Mouse (Mus musculus) hindbrain, embryonic 16.5 days (tissue): Measurements from ENCODE around the gene Icam5. TPM values are rescaled to one million over a fixed set of nuclear protein-coding genes. Genes with fewer than 3 reads are reported as not detected.
"Not testable (repeated sequence)": the region's sequence is repeated elsewhere in the genome, so short reads cannot be mapped to it uniquely, and the experiment has no call there.

ENCODE experiments used
- ATAC-seq: fragments of 200-750 bp; cut with Nextera tagmentation; 2 replicates; pipeline ENCODE4 v1.8.0; 2017; ENCODE audit warnings: moderate TSS enrichment, moderate library complexity
- H3K27ac ChIP-seq: fragments of 300-500 bp; sonication (generic); 2 replicates; pipeline ENCODE4 v1.5.1; 2014; ENCODE audit warnings: low read depth, mild to moderate bottlenecking, control low read depth, low read length, moderate library complexity
- H3K27me3 ChIP-seq: fragments of 300-500 bp; sonication (generic); replicated peaks from 2 replicates; pipeline ENCODE4 v1.6.1; 2014; ENCODE audit warnings: low read length; ENCODE audit not compliant: control insufficient read depth, insufficient read depth
- H3K36me3 ChIP-seq: fragments of 300-500 bp; sonication (generic); 2 replicates; pipeline ENCODE4 v1.6.1; 2014; ENCODE audit warnings: mild to moderate bottlenecking, low read length, moderate library complexity, mixed read lengths; ENCODE audit not compliant: control insufficient read depth, insufficient read depth
- H3K4me1 ChIP-seq: fragments of 300-500 bp; sonication (generic); 2 replicates; pipeline ENCODE4 v1.6.1; 2014; ENCODE audit warnings: low read depth, low read length; ENCODE audit not compliant: control insufficient read depth, insufficient read depth
- H3K4me2 ChIP-seq: fragments of 300-500 bp; sonication (generic); 2 replicates; pipeline ENCODE4 v1.6.1; 2014; ENCODE audit warnings: mild to moderate bottlenecking, low read length, control low read depth, moderate library complexity
- H3K4me3 ChIP-seq: fragments of 300-500 bp; sonication (generic); 2 replicates; pipeline ENCODE4 v1.5.1; 2014; ENCODE audit warnings: mild to moderate bottlenecking, low read length, control low read depth, moderate library complexity
- H3K9ac ChIP-seq: fragments of 300-500 bp; sonication (generic); 2 replicates; pipeline ENCODE4 v1.6.1; 2014; ENCODE audit warnings: low read depth, mild to moderate bottlenecking, control low read depth, low read length, moderate library complexity
- H3K9me3 ChIP-seq: fragments of 300-500 bp; sonication (generic); 2 replicates; pipeline ENCODE4 v1.6.1; 2014; ENCODE audit warnings: mild to moderate bottlenecking, low read length, moderate library complexity; ENCODE audit not compliant: control insufficient read depth
- WGBS: fragments of 180-500 bp; shearing (Covaris S2); extraction: QIAGEN DNeasy Blood & Tissue Kit; methylation state at CpG from one replicate; pipeline ENCODE4 v1.1.7; 2014; 5-methylcytosine and 5-hydroxymethylcytosine counted together
- polyA plus RNA-seq: library from polyadenylated mRNA; unstranded; fragments of >200 nt; fragmentation: Nextera tagmentation; extraction: Ambion mirVana; gene quantifications from 2 replicates; pipeline ENCODE4 v1.2.1, GENCODE M21; 2015

The Icam5 gene
- polyA plus RNA-seq, 1 experiment from 2014 or later: 3.2 TPM

DNA sequence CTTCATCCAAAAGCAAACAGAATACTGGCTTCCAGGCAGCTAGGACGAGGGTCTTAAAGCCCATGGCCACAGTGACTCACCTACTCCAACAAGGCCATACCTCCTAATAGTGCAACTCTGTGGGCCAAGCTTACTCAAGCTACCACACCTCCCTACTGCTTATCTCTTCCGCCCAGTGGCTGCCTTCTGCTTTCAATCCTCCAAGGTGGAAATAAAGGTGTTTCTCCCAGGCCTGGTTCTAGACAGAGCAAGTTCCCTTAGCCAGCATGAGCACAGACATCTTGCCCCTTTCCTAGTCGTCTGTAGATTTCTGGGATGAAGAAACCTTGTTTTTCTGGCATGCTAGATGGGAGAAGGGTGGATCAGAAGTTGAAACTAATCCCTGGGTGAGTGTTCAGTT is 7.9 kb downstream of the Icam5 start:
- Histone ChIP-seq H3K4me2 (no peak overlapping the region), H3K4me1 (peaks cover 22% of the 10 kb centered on the region), H3K27ac (no peak overlapping the region), H3K4me3 (no peak overlapping the region), H3K9ac (no peak overlapping the region), H3K27me3 (peaks cover 39% of the 10 kb centered on the region), H3K9me3 (no peaks in the 10 kb centered on the region), H3K36me3 (no peaks in the 10 kb centered on the region)
- 61% methylated on average over 3 of the region's 3 CpGs for WGBS
- no peak for ATAC-seq

DNA sequence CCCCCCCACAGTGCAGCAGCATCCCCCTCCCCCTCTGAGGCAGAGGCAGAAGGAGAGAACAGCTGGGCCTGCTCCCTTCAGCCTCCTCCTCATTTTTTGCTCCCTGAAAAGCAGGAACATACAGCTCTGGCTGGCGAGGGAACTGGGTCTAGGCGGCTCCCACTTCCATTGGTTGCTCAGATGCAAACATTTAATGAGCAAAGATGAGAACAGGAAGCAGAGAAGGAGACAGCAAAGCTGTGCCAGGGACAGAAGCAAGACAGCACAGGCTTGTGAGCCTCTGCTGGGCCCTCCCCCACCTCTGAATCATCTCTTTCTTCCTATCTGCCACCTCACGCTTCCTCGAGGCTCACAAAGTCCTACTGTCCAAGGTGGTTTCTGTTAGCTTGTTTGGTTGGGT is 9.4 kb downstream of the Icam5 start:
- Histone ChIP-seq H3K27ac (no peak overlapping the region), H3K4me1 (peaks cover 14% of the 10 kb centered on the region), H3K9ac (no peak overlapping the region), H3K4me2 (no peak overlapping the region), H3K9me3 (no peaks in the 10 kb centered on the region), H3K4me3 (no peak overlapping the region), H3K27me3 (peaks cover 24% of the 10 kb centered on the region), H3K36me3 (no peaks in the 10 kb centered on the region)
- no peak for ATAC-seq
- WGBS: 48% methylated on average over 4 of the region's 4 CpGs

DNA sequence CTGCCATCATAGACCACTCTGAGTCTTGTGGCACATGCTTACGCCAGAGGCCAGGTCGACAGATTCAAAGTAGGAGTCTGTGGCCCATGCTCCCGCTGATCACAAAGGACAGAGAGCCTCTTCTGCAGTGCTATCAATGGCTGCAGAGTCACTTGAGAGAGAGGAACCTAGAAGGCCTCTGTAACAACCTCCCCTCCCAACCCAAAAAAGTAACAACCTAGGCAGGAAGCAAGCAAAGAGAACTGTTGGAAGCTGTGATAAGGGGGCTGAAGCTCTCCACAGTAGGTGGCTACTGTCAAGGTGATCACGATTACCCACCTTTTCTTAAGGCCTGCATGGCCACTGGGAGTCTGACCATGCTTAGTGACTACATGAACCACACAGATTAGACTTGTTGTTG is 11.7 kb downstream of the Icam5 start:
- WGBS: 89% methylated on average over 4 of the region's 4 CpGs
- ATAC-seq: no peak
- no peak overlapping the region for H3K27ac ChIP-seq

DNA sequence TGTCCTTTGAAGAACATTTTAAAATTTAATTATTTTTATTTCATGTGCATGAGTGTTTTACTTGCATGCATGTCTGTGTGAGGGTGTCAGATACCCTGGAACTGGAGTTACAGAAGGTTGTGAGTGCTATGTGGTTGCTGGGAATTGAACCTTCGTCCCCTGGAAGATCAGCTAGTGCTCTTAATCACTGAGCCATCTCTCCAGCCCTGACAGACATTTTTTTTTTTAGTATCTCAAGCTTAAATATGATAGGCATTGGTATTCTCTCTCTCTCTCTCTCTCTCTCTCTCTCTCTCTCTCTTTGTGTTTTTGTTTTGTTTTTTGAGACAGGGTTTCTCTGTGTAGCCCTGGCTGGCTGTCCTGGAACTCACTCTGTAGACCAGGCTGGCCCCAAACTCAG is 12.9 kb downstream of the Icam5 start:
- WGBS: 71% methylated on average over 1 of the region's 1 CpGs
- not testable (repeated sequence) for H3K9ac ChIP-seq, H3K4me1 ChIP-seq, ATAC-seq, H3K4me3 ChIP-seq, H3K27me3 ChIP-seq, H3K27ac ChIP-seq, H3K9me3 ChIP-seq, H3K36me3 ChIP-seq, H3K4me2 ChIP-seq

More for the DNA sequence above, 11.7 kb downstream of the Icam5 start:
- Histone ChIP-seq H3K9me3 (no peaks in the 10 kb centered on the region), H3K36me3 (no peaks in the 10 kb centered on the region), H3K4me3 (no peak overlapping the region), H3K4me1 (no peaks in the 10 kb centered on the region), H3K9ac (no peak overlapping the region), H3K27me3 (peaks cover 12% of the 10 kb centered on the region), H3K4me2 (no peak overlapping the region)

DNA sequence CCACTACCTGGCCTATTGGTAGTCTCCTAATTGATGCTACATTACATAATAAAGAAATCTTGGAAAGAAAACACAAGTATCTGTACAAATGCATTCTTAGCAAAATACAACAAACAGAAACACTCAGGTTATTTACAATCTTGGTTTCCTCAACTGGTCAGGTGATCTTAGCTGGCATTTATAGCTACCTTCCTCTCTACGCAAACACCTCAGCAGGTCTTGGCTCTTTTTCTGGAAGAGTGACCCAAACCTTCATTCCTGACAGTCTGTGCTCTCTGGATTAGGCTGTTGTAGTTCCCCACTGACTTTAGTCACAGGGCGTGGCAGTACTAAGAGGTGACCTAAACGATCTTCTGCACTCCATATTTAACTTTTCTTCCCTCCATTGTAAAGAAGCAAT is 13.4 kb downstream of the Icam5 start:
- H3K27me3 ChIP-seq: peaks cover 3% of the 10 kb centered on the region
- ATAC-seq: no peak
- no peak overlapping the region for H3K4me3 ChIP-seq
- H3K36me3 ChIP-seq: no peaks in the 10 kb centered on the region
- H3K4me2 ChIP-seq: no peak overlapping the region
- no peaks in the 10 kb centered on the region for H3K9me3 ChIP-seq
- no peak overlapping the region for H3K9ac ChIP-seq
- WGBS: 87% methylated on average over 3 of the region's 3 CpGs
- H3K4me1 ChIP-seq: no peaks in the 10 kb centered on the region
- H3K27ac ChIP-seq: no peak overlapping the region

DNA sequence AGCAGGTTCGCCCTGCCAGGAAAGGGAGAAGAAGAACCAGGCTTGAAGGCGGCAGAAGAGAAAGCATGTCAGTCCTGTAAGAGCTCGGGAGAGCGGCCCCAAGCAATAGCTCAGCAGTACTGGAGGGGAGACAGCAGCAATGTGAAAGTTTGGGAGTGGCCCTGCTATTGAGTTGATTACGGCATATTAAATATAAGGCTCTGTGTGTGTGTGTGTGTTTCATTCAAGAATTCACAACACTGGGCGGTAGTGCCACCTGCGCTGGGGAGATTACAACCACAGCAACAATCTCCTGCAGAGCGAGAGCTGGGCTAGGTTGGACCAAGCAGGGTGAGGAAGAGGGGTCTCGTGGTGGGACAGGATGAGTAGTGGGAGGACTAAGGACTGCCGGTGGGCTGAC is 19.7 kb downstream of the Icam5 start:
- no peak overlapping the region for H3K4me2 ChIP-seq
- no peaks in the 10 kb centered on the region for H3K9me3 ChIP-seq
- no peak for ATAC-seq
- H3K36me3 ChIP-seq: no peaks in the 10 kb centered on the region
- no peak overlapping the region for H3K4me3 ChIP-seq
- no peaks in the 10 kb centered on the region for H3K4me1 ChIP-seq
- H3K27ac ChIP-seq: no peak overlapping the region
- no peak overlapping the region for H3K9ac ChIP-seq
- no peaks in the 10 kb centered on the region for H3K27me3 ChIP-seq
- WGBS: 74% methylated on average over 10 of the region's 10 CpGs

DNA sequence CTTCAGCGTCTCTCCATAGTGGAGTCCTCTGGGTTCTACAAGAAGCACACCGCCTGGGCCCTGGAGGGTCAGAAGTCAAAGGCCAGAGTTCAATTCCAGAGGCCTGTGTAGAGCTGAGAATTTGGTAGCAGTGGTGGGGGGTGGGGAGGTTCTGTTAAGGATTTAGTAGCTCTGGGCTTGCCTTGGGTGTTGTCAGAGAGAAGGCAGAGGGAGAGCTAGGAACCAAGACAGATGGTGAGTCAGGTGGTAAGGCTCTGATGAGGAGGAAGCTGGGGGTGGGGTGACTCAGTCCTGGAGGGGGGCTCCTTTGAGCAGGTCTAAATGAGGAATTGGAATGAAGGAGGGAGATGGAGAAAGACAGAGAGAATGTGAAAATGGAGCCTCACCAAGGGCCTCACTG is 31.1 kb downstream of the Icam5 start:
- Histone ChIP-seq H3K27ac (no peak overlapping the region), H3K4me3 (no peak overlapping the region), H3K27me3 (no peaks in the 10 kb centered on the region), H3K9me3 (no peaks in the 10 kb centered on the region), H3K4me2 (no peak overlapping the region), H3K9ac (no peak overlapping the region), H3K4me1 (no peaks in the 10 kb centered on the region), H3K36me3 (peaks cover 24% of the 10 kb centered on the region)
- 91% methylated on average over 2 of the region's 2 CpGs for WGBS
- ATAC-seq: no peak

DNA sequence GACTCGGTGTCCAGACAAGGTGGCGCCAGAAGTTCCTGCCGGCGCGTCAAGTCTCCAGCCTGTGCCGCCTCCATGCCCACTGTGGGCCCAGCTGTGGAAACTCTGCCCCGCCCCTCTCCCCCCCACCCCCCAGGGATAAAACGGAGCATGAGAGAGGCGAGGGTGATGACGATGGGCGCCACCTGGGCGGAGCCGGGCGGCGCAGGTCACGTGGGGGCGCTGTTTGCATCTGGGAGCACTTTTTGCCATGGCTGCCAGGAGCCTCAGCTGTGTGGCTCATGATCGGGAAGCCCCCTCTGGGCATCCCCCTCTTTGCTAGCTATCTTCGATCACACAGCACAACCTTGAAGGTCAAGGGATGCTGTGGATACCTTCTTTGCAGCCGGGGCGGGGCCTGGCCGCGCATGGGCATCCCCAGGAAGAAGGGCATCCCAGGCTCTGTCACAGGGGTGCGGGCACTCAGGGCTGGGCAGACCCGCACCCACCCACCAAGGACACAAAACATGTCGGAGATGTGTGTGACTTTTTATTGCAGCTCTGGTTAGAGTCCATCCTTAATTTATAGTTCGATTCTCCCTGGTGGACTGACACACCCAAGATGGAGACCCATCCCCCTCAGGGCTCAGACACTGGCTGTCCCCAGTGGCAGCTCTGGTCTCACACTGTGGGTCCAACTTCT is 35.3 kb downstream of the Icam5 start, which contains the start of gene Zglp1:
Gene Zglp1 (minus strand): TSS at position 88 of the 679 bp plus-strand sequence.
- Histone ChIP-seq H3K9ac (no peak within 1 kb of the TSS), H3K4me2 (no peak within 1 kb of the TSS), H3K27ac (no peak within 1 kb of the TSS), H3K27me3 (no peaks in the 10 kb centered on the region), H3K4me1 (peaks cover 6% of the 10 kb centered on the region), H3K9me3 (no peaks in the 10 kb centered on the region), H3K4me3 (no peak within 1 kb of the TSS), H3K36me3 (peaks cover 27% of the 10 kb centered on the region)
- WGBS: 87% methylated on average over 17 of the region's 27 CpGs
- no peak; the same call in 1 of the 2 replicates for ATAC-seq

DNA sequence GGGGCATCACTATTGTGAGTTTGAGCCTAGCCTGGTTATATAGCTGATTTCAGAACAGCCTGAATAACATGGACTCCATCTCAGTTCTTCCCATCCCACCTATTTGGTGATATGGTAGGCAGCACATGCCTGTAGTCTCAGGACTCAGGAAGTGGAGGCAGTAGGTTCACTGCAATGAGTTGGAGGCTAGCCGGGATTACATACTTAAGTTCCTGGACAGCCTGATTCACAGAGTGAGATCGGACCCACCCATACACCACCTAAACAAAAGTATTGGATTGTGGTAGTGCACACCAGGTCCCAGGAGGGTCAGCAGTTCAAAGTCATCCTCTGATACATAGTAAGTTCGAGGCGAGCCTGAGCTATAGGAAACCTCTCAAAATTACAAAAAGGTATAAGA is 40.8 kb downstream of the Icam5 start:
- Histone ChIP-seq H3K9ac (peak overlapping the region; percentile 86), H3K4me1 (peaks cover 19% of the 10 kb centered on the region), H3K4me2 (peak overlapping the region; percentile 75), H3K27me3 (no peaks in the 10 kb centered on the region), H3K4me3 (peak overlapping the region; percentile 79), H3K9me3 (no peaks in the 10 kb centered on the region), H3K36me3 (peaks cover 19% of the 10 kb centered on the region), H3K27ac (no peak overlapping the region)
- ATAC-seq: 0 out of 2 replicates have a peak, but pooled peaks have one; percentile 1
- WGBS: 15% methylated on average over 4 of the region's 4 CpGs
